Mouse (Mus musculus) adrenal gland (tissue): ENCODE data around the gene Olfr825.
"Not testable (repeated sequence)": the region's sequence is repeated elsewhere in the genome, so short reads cannot be mapped to it uniquely, and the experiment has no call there.

Experiments
- intact Hi-C: fragments of 180-260 bp; cut with DNase I; formaldehyde crosslinking; loops from one replicate; pipeline ENCODE4 v1.15.1; 2025
- long read RNA-seq, 2 experiments: library from polyadenylated mRNA; unstranded; transcript quantifications; one replicate each; pipeline ENCODE4 v2.0.0; 2020; ENCODE audit warnings: borderline replicate concordance in 1 of 2; ENCODE audit not compliant: insufficient replicate concordance in 1 of 2

Gene Olfr825
- long read RNA-seq, experiment 1 = 0 reads
- long read RNA-seq, experiment 2 = 0 reads

DNA sequence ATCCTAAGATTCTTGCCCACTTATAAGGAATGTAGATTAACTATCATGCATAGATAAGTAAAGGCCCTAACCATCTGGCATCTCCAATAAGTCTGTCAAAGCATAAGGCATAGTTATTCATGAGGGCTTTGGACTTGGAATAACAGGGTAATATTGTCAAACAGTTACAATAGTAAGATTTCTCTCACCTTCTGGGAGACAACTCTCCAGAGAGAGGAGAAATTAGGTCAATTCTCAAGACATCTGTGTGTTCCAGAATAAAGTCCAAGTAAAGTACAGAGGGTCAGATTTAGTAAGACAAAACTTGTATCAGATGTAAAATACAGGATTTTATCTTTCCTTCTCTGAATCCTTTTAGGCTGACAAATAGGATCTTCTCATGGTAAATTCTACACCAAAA, at the start of gene Olfr825:
Olfr825 (minus strand) TSS at position 101 of the 400 bp plus-strand sequence.
- intact Hi-C loops = no loop called here

DNA sequence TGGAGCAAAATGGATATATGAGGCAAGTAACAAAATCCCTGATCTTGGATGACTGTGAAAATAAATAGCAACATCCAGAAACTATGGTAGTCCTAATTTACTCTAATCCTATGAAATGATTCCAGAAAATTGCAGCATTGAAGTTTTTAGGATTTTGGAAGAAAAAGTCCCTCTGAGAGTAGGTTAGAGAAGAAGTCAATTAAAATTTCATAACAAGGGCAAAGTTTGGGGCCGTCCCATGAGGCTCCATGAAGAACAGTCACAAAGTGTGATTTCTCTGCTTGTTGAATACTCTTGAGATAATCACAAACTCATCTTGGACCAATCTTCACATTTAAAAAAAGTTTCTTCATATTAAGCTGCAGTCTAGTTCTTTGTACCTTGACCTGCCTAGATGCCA, 47.7 kb upstream of the Olfr825 start, which contains the start of gene Olfr827:
Olfr827 (minus strand) TSS at position 101 of the 400 bp plus-strand sequence.
- intact Hi-C loops = no loop called here

DNA sequence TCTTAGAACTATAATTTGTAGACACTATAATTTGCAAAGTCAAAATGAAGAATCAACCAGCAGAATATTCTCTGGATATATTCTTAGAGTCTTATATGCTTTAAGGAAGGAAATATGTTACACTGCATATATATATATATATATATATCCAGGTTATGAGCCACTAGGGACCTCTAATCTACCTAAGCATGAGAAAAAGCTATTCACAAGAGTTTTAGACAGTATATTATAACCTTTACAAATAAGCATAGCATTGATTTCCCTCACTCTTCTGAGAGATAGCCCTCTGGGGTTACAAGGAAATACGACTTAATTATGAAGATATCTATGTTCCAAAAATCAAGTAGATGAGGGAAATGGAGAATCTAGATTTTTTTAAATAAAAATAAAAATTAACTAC, 17.5 kb upstream of the Olfr825 start, which contains the start of gene Olfr826:
Olfr826 (minus strand) TSS at position 101 of the 400 bp plus-strand sequence.
- intact Hi-C loops = no loop called here

DNA sequence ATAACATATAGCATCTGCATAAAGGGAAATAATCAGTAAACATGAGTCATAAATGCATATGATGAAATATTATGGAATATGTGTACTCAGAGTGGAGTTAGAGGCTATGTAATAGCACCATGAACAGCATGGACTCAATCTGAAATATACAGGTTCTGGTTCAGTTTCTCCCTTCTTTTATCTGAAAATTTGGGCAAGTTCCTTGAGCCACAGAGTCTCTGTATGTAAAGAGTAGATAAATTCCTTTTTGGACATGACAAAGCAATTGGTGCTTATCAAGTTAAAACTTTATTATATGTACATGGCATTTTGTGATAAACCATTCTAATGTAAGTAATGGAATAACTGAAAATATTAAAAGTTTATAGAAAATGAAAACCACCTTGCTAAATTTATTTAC, 1.4 kb downstream of the Olfr825 start:
- intact Hi-C loops = no loop called here

DNA sequence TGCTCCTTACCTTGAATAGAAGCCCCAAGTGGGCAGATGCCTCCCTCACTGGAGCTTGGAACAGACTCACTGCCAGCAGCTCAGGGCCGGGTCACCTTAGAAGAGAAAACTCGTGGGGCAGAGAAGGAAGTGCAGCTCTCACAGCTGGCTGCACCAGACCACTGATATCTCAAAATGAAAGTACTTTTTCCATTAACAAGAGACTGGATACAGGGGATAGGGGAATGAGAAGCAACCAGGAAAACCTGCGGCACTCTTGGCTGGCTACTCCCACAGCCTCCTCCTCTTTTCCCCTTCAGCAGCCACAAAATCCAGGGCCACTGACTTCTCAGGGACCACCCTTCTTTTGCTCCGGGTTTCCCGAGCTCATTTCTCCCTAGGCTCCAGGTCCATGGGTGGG, 22.4 kb downstream of the Olfr825 start:
- intact Hi-C loops = no loop called here

DNA sequence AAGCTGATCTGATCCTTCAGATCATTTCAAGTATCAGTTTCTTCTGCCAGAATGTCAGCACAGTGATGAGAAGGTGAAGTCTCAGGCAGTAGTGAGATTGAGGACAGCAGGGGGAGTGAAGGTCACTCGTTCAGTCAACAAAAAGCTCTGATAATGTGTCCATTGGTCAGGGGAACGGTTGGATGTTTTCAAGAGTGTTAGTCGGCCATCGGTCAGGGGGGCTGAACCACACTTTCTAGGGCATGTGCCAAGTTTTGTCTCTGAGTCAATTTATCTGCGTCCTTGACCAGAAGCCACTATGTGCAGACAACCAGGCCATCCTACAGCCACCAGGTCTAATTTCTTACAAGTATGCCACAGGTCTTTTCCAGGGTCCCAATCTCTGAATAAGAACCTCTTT, 24.1 kb downstream of the Olfr825 start:
- intact Hi-C loops = not testable (repeated sequence)

DNA sequence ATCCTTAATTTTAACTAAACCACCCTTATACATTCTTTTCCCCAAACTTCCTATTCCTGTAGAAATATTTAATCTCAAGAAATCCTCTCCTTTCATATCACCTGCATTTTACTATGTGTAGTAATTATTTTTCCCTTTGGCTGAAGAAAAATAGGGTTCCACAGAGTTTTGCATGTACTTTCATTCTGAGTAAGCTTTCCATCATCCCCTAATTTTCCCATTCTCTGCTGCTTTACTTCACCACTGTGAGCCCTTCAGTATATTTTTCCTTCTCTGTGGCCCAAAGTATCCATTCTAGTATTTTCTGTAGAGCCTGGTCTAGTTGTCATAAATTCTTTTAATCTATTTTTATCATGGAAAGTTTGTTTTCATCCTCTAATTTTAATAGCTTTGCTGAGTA, 31.8 kb downstream of the Olfr825 start:
- intact Hi-C loops = no loop called here

DNA sequence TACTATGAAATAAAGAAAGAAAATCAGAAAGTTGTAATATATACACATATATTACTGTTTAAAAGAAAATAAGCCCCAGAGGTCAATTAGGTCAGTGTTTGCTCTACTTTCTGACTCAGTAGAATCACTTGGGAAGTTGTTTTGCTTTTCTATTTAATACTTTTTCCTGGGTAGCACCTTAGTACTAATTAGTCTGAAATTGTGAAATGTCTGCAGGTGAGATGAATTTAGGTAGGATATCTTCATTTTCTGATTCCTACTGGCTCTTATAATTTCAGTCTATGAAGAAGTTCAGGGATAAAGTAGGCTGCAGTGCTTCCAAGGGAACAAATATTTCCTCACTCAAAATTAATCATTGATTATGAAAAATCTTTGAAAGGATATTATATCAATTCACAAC, 36.7 kb downstream of the Olfr825 start, which contains the start of gene Olfr824:
Olfr824 (minus strand) TSS at position 101 of the 400 bp plus-strand sequence.
- intact Hi-C loops = not testable (repeated sequence)

DNA sequence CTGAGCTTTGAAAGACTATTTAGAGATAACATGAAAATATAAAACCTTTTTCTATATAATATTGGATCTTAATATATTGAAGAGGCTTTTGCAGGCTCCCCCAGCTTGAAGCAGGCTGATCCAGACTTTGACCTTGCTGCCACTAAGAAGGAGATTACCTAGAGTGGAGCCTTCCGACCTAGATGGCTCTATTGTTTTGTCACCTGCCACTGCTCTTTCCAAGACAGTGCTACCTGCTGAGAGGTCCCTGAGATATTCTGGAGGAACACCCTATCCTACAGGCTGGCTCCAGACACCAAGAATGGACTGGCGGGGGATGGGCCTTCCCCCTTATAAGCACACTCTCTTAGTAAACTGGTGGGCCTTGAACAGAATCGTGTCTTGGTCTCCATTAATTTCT, 50.5 kb downstream of the Olfr825 start:
- intact Hi-C loops = not testable (repeated sequence)

DNA sequence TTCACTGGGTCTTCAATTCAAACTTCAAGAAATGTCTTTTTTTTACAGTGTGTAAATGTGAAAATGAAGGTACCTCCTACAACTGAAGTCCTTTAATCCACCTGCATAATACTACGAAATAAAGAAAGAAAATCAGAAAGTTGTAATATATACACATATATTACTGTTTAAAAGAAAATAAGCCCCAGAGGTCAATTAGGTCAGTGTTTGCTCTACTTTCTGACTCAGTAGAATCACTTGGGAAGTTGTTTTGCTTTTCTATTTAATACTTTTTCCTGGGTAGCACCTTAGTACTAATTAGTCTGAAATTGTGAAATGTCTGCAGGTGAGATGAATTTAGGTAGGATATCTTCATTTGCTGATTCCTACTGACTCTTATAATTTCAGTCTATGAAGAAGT, 51.3 kb downstream of the Olfr825 start, which contains the start of gene Olfr823:
Olfr823 (minus strand) TSS at position 101 of the 400 bp plus-strand sequence.
- intact Hi-C loops = not testable (repeated sequence)
